Mouse (Mus musculus): ENCODE measurements around the gene Rab1a.

GRCm38 (mm10) chr11:20247146-20247855 is 46.1 kb downstream of the Rab1a start:
- no peak for TF ChIP-seq CTCF (IDR thresholded peaks at IDR 0.05; ENCODE audit: extremely low read depth, insufficient read depth, insufficient read length, insufficient replicate concordance)
- TF ChIP-seq POLR2A (IDR thresholded peaks at IDR 0.05; ENCODE audit: low read depth, low read length), result no peak

Data from spleen, adult 2 months (tissue).